Mouse (Mus musculus): ENCODE results near the gene Epha2.

- TF ChIP-seq CTCF (IDR thresholded peaks at IDR 0.05; ENCODE audit: extremely low read depth, insufficient read depth, low read length) (no peak), POLR2A (IDR thresholded peaks at IDR 0.05; ENCODE audit: extremely low read depth, insufficient read depth, low read length) (no peak)
These were observed 26.3 kb upstream of the Epha2 start for GRCm38 (mm10) chr4:141274485-141275341.

Measured in cortical plate, adult 2 months (tissue).